Mouse (Mus musculus) yolk sac, embryonic 10.5 days (tissue): ENCODE measurements at regions not wholly inside any gene's neighbourhood (a gene's known extent, or its start where the extent isn't known, plus 50 kb on each side); places are given as distances from the start of the nearest gene placed in this dataset.
A peak's percentile ranks its signal among the peaks of the same experiment; 100 is the strongest.

Experiments used
- DNase-seq: peaks from one replicate; pipeline ENCODE4 v3.0.0-alpha.2; 2017; ENCODE audit warnings: low spot score

DNA sequence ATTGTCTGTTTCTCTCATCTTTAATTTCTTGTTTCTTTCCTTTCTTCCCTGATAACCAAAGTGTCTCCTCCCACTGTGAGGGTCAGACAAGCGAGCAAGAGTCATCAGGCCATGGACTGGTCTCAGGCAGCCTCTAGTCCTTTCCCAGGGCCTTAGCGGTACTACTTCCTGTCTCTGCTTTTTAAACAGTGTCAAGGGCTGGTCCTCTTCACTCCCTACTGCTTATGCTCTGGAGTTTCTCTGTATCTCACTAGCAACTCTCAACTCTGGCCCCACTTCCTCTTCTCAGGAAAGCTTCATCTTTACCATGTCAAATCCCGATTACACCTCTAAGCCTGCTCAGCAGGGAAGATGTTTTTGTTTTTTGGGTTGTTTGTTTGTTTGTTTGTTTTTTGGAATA, 124.1 kb downstream of the Pten start:
- DNase-seq = no peak

DNA sequence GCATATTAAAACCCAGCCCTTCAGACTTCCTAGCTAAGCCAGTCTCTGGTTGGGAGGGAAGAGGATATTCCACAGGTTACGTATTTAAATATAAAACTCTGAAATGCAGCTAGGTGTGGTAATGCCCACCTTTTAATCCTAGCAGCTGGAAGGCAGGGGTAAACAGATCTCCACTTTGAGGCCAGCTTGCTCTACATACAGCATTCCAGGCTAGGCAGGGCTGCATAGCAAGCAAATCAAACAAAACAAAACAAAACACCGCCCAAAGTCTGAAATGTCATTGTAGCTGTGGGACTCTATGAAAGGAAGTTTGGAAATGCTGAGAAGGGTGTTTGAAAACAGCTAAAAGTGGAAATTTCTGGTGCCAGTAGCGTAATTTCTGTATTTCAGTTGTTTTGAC, 127.0 kb downstream of the Pten start:
- DNase-seq = no peak

DNA sequence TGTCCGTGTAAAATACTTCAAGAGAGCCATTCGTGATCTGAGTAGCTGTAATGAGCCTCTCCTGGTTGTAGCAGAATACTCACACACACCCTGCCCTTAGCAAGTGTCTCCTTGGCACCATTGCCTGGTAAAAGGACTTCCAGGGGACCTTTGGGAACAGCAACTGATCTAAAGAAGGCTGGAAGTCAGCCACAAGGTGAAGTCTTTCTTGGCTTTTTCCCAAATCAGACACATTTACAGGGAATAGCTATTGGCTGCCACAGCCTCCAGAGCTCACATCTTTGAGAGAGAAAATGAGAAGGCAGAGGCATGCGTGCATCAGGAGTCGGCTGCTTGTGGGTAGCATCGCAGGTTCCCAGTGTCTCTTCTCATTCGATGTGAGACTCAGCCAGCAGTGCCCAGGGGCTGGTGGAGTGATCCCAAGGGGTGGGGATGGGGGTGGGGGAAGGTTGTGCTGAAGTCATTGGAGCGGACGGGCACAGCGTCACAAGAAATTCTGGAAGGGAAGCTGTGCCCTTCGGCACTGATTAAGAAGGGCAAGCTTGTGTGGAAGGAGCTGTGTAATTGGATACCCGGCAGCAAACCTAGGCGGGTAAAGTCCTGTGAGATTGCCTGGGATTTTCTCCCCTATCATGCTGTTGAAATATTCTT, 128.3 kb downstream of the Pten start:
- no peak for DNase-seq

DNA sequence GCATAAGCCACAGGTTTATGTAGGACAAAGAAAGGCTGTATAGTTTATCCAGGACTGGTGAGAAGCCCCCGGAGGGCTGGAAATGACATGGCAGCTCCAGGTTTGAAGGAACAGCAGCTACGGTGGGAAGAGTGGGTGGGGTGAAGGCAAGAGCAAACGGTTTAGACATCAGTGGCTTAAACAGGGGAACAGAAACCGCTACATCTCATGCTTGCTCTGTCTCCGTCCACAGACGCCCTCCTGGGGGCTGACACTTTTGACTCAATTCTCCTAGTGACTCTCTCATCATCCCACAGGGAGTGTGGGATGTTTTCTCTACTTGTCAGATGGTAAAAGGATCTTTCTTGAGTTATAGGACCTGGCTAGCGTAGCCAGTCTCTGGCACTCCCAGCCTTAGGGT, 129.9 kb downstream of the Pten start:
- DNase-seq = no peak

DNA sequence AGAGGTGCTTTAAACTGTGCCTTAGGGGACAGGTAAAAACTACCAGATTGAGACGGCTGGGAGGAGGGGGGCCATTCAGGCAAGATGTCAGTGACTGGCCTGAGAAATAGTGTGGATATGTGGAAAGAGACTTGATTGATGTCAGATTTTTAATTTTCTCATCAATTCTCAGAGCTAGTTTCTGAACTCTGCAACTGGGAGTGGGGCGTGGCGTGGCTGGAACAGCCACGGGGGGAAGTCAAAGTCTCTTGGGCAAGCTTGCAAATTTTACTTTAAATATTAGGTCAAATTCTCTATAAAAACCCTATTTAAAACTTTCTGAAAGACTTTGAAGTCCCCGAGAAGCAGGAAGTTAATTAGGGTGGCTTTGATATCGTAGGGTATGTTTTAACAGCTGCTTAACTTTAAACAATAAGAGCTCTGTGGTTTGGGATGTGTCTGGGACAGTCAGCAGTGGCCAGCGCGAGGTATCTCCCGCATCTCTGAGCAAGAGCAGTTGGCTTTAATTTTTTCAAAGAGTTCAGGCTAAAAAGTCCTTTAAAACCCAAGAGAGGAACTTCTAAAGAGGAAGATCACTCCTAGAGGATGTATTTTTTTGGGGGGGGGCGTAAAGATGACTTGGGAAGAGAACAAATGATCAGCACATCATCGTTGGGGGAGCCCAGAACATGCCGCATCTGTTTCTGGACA, 131.5 kb downstream of the Pten start:
- no peak for DNase-seq

DNA sequence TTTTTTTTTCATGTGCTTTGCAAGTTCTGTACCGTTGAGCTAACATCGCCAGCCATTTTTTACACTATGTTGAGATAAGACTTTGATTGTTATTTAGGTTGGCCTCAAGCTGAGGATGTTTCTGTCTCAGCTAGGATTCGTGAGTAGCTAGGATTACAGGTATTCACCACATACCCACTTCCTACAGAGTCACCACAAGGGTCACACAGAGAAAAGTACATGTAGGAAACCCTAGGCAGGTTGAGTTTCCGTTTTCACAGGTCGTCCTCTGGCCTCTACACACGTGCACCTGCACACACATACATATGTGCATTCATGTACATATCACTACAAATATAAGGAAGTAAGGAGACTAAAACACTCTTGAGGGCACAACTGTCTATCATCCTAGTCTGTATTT, 133.5 kb downstream of the Pten start:
- no peak for DNase-seq

DNA sequence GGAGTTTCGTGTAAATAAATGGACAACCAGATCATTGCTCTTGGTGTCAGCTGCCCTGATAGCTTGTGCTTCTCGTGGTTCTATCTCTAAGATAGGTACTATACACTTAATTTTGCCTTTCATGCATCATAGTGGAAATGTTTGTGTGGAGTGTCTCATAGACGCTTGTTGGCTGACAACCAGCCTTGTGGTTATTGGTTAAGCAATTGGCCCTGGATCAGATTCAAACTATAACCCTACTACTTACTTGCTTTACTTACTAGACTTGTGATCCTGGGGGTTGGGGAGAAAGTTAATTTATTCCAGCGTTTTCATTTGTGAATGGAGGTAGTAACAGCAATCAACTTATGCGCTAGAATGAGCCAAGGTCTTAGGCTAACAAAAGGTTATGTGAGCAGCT, 135.2 kb downstream of the Pten start:
- no peak for DNase-seq

DNA sequence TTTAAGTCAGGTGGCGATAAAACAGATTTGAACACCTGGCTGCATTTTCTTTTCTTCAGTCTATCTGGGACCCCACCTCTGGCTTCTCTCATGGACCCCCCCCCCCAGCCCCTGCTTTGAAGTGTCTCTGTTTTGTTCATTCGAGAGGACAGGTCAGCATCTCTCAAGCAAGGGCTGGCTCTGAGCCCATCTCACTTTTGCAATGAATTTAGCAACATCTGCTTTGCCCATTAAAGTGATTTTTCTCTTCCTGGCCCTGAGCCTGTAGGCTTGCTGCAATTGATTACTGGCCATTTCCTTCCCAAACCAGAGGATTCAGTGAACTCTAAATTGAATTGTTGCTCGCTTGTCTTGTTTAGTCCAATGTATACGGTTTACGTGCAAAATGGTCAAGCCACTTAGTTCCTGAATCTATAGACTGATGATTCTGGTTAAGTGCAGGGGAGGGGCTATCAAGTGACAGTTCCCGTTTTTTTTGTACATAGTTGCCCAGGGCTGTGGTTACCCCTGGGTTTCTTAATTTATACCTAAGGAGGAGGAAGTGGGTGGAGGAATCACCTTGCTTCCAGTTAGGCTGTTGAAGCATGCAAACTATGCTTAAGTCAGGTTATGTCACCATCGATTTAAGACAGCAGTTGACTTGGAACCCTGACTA, 146.3 kb downstream of the Pten start:
- no peak for DNase-seq

DNA sequence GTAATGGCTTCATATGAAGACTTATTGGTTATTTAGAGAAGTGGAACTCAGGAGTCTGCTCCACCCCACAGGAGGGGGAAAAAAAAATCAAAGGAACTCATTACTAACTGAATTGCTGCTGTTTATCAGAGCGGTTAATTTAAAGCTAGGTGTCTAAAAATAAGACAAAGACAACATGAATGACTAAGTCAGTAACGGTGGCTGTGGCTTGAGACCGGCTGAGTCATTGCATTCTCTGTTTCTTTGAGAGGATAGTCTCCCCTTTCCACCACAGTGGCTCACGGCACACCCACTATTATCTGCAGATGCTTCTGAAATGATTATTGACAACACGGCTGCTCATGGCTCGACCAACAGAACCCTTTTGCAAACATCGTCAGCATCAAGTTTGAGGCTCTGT, 147.2 kb downstream of the Pten start:
- no peak for DNase-seq

DNA sequence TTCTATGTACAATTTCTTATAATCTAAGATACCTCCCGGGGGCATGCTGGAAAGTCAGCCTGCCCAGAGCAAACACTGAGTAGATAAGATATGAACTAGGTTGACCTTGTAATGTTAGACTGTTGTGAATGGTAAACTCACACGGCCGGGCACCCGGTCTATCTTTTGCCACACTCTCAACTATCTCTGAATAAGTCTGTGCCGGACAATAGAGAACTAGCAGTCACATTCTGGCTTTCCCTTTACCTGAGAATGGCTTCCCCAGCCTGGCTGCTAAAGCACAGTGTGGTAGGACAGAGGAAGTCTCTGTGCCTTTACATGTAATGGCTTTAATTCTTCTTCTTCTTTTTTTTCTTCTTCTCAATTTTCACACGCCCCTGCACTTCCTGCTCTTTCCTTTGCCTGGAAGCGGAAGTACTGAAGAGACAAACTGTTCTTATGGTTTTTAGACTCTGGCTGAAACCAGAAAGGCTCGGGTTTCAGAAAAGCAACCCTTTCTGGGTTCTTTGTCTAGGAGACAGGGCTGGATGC, 148.7 kb downstream of the Pten start:
- peak; percentile 48 for DNase-seq

DNA sequence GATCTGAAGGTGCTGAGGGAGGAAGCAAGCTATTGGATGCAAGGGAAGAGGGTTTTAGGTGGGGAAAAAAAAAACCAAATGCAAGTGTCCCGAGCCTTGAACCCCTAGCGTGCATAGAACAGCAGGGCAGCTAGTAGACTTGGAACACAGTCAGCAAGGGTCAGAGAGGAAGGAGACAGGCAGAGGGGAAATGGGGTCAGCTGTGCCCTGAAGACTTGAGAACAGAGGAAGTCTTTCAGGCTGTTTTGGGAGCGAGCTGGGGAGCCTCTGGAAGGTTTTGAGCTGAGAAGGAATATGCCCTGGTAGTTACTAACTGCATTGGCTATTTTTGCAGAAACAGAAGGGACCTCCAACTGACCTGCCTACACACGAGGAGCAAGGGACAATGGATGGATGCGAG, 149.5 kb downstream of the Pten start:
- no peak for DNase-seq

DNA sequence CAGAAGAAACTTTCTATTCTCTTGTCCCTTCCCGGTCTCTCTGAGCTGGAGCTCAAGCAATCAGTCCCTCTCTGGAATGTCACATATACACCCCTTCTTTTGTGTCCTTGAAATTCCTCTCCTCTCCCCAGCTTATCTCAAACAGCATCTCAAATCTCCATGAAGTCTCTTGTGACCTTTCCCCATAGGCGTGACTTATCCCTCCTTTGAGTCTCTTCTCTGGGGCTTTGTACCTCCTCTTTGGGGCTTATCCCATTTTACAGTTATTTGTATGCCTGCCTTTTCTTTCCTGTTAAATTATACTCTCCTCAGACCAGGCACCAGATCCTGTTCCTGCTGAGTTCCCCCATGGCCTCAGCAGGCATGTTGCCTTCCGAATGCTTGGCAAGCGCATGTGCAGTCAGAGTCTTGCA, 152.8 kb downstream of the Pten start:
- DNase-seq = no peak

DNA sequence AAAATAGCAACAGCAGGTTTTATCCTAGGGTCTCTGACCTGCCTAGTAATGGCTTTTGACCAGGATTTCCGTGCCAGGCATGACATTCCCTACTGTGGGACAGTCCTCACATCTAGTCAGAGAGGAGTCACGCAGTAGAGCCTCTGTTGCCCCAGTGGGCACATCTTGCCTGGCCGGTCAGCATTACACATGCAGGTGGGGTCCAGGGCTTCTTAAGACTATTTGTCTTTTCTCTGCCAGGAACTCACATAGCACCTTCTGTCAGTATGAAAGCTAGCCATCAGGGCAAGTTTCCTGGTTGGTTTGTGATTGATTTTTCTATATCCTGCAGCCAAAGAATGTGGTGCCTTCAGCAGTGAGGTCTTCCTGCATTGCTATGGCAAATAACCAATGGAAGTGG, 155.0 kb downstream of the Pten start:
- DNase-seq = no peak

DNA sequence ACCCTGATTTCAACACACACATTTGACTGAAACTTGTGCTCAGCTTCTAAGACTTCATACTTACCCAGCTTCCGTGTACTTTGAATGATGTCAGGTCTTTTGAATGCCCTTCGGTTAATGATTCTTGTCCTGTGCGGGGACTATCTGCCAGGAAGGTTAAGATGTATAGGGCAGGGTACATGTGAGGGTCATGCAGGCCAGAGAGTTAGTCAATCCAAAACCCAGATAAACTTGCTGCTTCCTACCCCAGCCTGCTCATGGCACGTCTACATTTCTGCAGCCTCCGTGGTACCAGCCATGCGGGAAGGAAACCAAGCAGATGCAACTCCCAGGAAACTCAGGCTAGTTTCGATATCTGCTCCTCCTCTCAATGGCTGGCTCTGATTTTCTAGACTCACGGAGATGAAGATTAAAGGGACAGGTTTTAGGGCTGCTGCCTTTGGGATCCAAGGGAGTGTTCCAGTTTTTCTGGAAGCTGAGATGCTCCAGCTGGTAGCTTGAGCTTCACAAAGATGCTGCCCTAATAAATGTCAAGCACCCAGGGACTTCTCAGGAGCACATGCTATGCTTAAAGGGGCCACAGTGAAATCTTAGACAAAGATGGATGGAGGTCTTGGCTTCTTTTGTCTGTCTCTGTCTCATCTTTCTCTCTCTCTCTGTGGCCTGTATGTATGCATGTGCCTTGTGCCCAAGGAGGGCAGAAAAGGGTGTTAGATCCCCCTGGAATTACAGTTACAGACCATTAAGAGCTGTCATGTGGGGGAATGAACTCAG, 159.4 kb downstream of the Pten start:
- peak; percentile 60 for DNase-seq

DNA sequence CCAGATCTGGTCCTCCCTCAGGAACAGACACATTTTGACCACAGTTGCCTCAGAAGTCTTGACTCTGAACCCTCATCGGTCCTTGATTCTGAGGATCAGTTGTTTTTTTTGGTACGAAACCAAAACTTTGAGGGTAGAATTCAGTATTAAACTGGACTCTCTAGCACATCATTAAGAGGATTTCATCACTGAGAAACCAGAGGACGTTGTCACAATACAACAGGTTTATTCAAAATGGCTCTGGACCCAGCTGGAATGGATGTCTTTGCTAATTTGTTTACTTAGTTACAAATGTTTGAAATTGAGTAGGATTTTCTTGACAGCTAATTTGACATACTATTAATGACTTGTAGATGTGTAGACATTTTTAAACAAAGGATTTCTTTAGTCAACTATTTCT, 163.7 kb downstream of the Pten start:
- no peak for DNase-seq

DNA sequence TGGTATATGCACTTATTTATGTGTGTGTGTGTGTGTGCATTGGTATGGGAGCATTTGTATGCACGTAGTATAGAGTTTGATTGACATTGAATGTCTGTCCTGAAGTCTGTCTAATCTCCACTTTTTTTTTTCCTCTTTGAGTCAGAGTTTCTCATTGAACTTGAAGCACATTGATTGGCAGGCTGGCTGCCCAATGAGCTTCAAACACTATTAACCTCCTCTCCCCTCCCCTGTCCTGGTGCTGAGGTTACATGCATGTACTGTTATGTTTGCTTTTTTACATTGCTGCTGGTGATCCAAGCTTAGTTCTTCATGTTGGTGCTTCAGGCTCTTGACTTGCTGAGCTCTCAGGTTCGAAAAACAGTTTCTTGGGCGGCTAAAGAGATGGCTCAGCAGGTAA, 166.6 kb downstream of the Pten start:
- no peak for DNase-seq

DNA sequence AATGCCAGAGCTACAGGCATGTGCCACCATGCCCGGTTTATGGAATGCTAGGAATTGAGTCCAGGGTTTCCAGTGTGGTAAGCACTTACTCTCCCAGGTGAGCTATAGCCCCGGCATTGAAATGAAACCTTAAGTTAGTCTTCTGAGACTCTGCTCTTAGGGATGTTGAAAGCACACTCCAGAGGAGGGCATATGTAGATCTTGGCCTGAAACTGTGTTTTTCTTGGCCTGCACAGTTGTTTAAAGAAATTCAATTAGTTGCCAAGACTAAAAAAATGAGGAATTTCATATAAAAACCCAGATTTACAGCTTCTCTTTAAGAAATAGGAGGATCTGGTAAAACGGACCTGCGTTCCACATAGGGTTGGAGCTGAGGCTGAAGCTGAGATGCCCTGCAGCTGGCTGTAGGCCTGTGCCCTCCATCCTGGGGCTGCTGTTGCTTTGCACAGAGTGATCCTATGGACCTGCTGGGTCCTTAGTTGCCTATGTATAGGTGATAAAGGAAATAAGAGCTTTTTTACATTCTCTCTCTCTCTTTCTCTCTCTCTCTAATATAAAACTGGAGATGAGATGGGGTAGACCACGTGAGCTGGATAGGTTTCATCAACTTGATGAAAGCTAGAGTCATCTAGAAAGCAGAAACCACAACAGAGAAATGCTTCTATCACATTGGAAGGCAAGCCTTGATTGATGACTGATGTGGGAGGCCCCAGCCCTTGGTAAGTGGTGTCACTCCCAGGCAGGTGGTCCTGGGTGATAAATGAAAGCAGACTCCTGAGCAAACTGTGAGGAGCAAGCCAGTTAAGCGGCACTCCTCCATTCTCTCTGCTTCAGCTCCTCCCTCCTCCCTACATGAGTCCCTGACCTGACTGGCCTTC, 168.6 kb downstream of the Pten start:
- DNase-seq = no peak

DNA sequence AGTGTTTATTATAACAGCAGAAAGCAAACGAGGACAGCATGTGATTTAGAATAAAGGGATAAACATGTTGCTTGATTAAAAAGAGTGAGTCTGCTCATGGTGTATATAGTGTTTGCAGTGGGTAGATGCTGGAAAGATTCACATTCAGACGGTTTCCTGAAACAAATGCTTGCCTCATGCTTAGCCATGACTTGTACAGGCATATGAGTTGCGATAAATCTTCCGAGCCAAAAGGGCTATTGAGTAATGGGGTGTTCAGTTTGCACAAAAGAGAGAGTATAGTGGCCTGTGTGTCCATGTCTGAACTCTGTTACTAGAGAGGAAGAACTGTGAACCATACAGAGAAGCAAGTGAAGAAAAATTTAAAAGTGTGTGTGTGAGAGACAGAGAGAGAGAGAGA, 169.3 kb downstream of the Pten start:
- no peak for DNase-seq

DNA sequence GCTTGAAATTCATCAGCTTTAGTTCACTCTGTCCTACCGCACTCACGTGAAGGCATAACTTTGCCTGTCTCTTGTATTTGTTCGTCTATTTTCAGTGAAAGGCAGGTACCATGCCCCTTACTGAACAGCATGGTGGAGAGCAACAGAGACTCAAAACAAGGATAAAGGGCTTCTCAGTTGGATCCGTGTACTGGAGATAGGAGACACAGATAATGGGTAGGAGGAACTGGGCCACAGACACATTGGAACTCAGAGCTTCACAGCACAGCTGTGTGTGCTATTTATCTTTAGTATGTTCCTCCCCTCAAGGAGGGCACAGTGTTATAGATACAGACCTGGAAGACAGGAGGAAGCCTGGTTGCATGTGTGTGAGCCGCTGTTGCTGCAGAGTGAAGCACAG, 176.4 kb downstream of the Pten start:
- DNase-seq = no peak

DNA sequence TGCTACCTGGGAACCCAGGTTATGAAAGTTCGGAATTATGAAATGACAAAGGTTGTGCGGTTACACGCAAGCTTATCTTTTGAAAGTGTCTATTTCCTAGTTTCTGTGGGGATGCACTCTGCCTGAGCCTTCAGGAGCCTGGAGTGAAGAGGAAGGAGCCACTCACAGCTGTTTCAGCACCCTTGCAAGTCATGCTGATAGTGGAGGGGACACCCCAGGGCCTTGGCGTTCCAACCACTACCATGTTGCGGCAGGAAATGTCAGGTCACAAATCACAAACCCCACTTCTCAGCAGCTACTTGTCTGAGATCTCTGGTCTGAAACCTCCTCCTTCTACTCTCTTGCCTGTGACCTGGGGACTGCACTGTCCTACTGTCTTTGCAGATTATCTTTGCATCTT, 178.3 kb downstream of the Pten start:
- DNase-seq = no peak

DNA sequence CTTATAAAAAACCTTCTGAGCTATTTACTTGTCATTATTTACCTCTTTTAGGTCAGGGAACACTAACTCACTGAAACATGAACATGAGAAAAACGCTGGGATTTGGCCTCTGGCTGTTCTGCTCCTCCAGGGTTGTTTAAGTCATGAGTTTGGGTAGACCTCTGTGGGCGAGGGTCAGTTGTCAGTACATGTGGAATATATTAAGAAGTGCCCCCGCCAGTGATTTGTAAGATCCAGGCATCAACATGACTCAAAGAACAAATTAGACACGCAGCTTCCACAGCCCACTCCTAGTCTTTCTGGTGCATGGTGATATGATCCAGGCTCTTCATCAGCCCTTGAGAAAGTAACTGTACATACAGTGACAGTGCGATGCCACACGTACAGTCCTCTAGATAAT, 180.3 kb downstream of the Pten start:
- no peak for DNase-seq

DNA sequence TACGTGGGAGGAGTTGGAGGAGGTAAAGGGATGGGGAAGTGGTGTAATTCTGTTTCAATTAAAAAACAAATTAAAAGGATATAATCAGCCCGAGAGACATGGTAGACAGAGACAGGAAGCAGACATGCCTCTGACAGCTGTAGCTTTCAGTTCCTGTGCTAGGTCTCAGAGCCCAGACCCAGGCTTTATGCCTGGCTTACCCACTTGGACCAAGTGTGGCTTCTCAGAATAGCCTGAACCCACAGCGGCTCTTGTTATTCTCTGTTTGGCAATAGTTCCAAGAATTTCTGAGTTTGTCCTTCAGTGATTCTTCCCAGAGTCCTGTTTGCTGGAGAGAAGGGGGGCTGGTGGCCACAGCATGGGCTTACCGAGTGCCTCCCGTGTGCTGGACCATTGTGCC, 182.4 kb downstream of the Pten start:
- no peak for DNase-seq
